Mouse (Mus musculus): ENCODE measurements around the gene Echdc3. TPM values are rescaled to one million over a fixed set of nuclear protein-coding genes. Genes with fewer than 3 reads are reported as not detected.

Echdc3 gene
- polyA plus RNA-seq, 1 experiment from 2014 or later, result 12.0 TPM

DNA sequence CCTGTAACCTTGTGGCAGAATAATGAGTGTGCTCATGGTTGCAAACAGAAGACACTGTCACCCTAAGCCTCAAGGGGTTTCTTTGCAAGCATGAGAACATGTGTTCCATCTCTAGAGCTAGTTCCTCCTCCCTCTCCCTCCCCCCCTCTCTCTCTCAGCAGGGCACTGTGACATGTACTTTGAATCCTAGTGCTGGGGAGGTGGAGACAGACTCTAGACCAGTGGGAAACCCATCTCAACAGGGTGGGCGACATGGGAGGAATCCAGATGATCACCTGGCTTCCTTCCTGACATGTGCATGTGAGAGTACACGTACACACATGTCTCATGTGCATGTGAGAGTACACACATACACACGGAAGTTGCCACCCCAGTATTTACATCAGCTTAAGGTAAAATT is 3.1 kb downstream of the Echdc3 start:
- H3K36me3 ChIP-seq (ENCODE audit: insufficient read depth, low read length), result no peaks in the 10 kb centered on the region
- peaks cover 18% of the 10 kb centered on the region; the same call in 1 of the 2 replicates for H3K4me1 ChIP-seq (ENCODE audit: insufficient read depth, low read depth, low read length)
- H3K9ac ChIP-seq (replicated peaks; ENCODE audit: low read depth), result no peak overlapping the region
- DNase-seq (ENCODE audit: low spot score) (no peak), ATAC-seq (no peak)
- H3K4me2 ChIP-seq (replicated peaks; ENCODE audit: low read depth, low read length), result no peak overlapping the region
- TF ChIP-seq EP300 (IDR thresholded peaks at IDR 0.05) (no peak), CTCF (IDR thresholded peaks at IDR 0.05) (no peak)
- WGBS, result 86% methylated on average over 3 of the region's 3 CpGs
- no peak overlapping the region for H3K27ac ChIP-seq (ENCODE audit: low read length)
- no peaks in the 10 kb centered on the region for H3K27me3 ChIP-seq (replicated peaks; ENCODE audit: insufficient read depth, low read length)
- no peaks in the 10 kb centered on the region for H3K9me3 ChIP-seq (ENCODE audit: low read length)
- H3K4me3 ChIP-seq (ENCODE audit: low read depth, low read length), result no peak overlapping the region

DNA sequence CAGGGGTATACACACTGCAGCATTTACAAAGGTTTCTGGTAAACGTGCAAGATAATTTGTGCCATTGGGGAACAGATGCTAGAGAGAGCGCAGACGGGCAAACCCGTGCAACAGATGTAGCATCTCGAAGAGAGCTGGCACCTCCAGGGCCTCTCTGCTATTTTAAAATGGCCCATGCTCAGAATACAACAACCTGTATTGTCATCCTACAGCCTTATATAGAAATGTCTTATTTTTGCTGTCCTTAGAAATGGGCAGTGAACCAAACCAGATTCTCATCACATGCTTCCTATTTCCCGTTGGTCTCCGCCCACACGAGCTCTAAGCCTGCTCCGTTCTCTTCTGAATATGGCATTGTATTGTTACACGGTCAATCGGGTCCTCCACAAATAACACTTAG is 3.7 kb downstream of the Echdc3 start:
- no peak for TF ChIP-seq EP300 (IDR thresholded peaks at IDR 0.05)
- no peak for TF ChIP-seq CTCF (IDR thresholded peaks at IDR 0.05)
- H3K9ac ChIP-seq (replicated peaks; ENCODE audit: low read depth), result no peak overlapping the region
- DNase-seq (ENCODE audit: low spot score) (no peak), ATAC-seq (no peak)
- H3K36me3 ChIP-seq (ENCODE audit: insufficient read depth, low read length), result no peaks in the 10 kb centered on the region
- peak overlapping the region; percentile 52 for H3K27ac ChIP-seq (ENCODE audit: low read length)
- H3K9me3 ChIP-seq (ENCODE audit: low read length), result no peaks in the 10 kb centered on the region
- no peaks in the 10 kb centered on the region for H3K27me3 ChIP-seq (replicated peaks; ENCODE audit: insufficient read depth, low read length)
- H3K4me3 ChIP-seq (ENCODE audit: low read depth, low read length), result no peak overlapping the region
- 60% methylated on average over 11 of the region's 11 CpGs for WGBS
- no peak overlapping the region for H3K4me2 ChIP-seq (replicated peaks; ENCODE audit: low read depth, low read length)
- peaks cover 18% of the 10 kb centered on the region; the same call in 1 of the 2 replicates for H3K4me1 ChIP-seq (ENCODE audit: insufficient read depth, low read depth, low read length)

DNA sequence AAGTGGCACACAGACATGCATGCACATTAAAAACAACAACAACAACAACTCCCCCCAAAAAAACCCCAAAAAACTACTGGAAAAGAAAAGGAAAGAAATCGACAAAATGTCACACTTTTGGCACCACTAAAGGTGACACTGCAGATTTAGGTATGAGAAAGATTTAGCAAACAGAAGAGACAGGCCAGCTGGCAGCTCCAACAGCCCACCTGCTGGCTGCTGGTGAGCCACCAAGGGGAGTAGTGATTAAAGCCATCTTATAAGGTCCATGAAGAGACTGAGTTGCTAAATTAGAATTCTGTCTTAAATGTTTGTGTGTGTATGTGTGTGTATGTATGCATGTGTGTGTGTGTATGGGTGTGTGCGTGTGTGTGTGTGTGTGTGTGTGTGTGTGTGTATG is 5.1 kb downstream of the Echdc3 start:
- DNase-seq (ENCODE audit: low spot score) (no peak), ATAC-seq (no peak)
- Histone ChIP-seq H3K4me2 (replicated peaks; ENCODE audit: low read depth, low read length) (no peak overlapping the region), H3K9ac (replicated peaks; ENCODE audit: low read depth) (no peak overlapping the region), H3K9me3 (ENCODE audit: low read length) (no peaks in the 10 kb centered on the region), H3K4me3 (ENCODE audit: low read depth, low read length) (no peak overlapping the region), H3K27me3 (replicated peaks; ENCODE audit: insufficient read depth, low read length) (no peaks in the 10 kb centered on the region), H3K27ac (ENCODE audit: low read length) (no peak overlapping the region), H3K36me3 (ENCODE audit: insufficient read depth, low read length) (no peaks in the 10 kb centered on the region), H3K4me1 (ENCODE audit: insufficient read depth, low read depth, low read length) (peaks cover 10% of the 10 kb centered on the region; the same call in 1 of the 2 replicates)
- no peak for TF ChIP-seq CTCF (IDR thresholded peaks at IDR 0.05)
- TF ChIP-seq EP300 (IDR thresholded peaks at IDR 0.05), result no peak
- WGBS, result 76% methylated on average over 2 of the region's 2 CpGs

DNA sequence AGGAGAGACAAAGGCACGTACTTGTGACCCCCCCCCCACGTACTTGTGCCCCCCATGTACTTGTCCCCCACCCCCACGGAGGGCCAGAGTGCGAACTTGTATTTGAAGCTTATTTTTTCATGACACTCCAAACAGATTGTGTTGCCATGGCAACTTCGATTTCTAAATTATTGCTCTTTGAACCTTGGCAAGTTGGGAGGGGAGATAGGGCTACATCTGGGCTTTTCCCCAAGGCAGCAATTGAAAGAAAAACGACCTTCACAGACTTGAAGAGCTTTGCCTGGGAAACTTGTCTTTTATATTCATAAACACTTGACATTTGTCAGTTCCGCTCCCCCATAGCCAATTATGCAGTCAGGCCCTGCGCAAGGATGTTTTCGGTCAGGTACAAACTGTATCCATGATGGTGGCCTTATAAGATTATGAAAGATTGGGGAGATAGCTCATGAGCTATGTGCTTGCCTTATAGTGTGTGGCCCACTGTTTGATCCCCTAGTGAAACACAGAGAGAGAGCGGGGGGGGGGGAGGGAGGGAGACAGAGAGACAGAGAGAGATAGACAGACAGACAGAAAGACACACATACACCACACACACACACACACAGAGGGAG is 16.4 kb downstream of the Echdc3 start:
- H3K4me1 ChIP-seq (ENCODE audit: insufficient read depth, low read depth, low read length), result no peaks in the 10 kb centered on the region; the same call in 1 of the 2 replicates
- no peak overlapping the region for H3K9ac ChIP-seq (replicated peaks; ENCODE audit: low read depth)
- ATAC-seq (peak; percentile 37), DNase-seq (ENCODE audit: low spot score) (peak; percentile 80)
- no peak for TF ChIP-seq EP300 (IDR thresholded peaks at IDR 0.05)
- TF ChIP-seq CTCF (IDR thresholded peaks at IDR 0.05), result no peak
- H3K4me3 ChIP-seq (ENCODE audit: low read depth, low read length), result no peak overlapping the region
- WGBS, result 33% methylated on average over 10 of the region's 10 CpGs
- H3K4me2 ChIP-seq (replicated peaks; ENCODE audit: low read depth, low read length), result no peak overlapping the region
- H3K27me3 ChIP-seq (replicated peaks; ENCODE audit: insufficient read depth, low read length), result no peaks in the 10 kb centered on the region
- no peaks in the 10 kb centered on the region for H3K36me3 ChIP-seq (ENCODE audit: insufficient read depth, low read length)
- no peaks in the 10 kb centered on the region for H3K9me3 ChIP-seq (ENCODE audit: low read length)
- peak overlapping the region; percentile 11; the same call in 1 of the 2 replicates for H3K27ac ChIP-seq (ENCODE audit: low read length)

DNA sequence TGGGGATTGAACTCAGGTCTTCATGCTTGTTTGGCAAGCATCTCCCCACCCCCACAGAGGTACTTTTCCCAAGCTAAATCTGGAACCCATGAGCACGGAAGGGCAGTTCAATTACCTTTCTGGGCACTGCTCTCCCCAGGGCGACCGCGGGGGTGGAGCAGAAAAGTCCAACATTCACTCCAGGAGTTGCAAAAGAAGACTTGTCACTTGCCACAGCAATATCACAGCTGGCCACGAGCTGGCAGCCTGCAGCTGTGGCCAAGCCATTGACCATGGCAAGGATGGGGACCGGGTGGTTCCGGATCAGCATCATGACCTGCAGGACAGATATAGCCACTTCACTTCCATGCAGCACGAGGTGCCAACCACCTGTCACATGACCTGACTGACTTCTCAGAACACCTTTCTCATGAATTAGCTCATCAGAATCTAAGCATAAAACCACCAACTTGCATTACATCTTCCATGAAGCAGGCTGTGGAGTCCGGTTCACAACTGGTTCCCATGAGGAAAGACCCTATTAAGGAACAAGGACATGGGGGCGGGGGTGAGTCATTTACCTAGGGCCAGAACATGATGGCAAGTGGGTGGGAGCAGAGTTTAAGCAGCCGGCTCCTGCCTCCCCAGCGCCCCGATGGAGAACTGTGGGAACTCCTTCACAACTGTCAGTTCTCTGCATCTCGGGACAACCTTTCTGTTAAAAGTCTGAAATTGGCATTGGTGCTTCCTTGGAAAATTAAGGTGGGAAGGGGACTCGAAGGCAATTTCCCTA is 17.2 kb downstream of the Echdc3 start:
- ATAC-seq (peak; percentile 46), DNase-seq (ENCODE audit: low spot score) (peak; percentile 67)
- peak; percentile 44 for TF ChIP-seq CTCF (IDR thresholded peaks at IDR 0.05)
- TF ChIP-seq EP300 (IDR thresholded peaks at IDR 0.05), result no peak
- no peaks in the 10 kb centered on the region for H3K36me3 ChIP-seq (ENCODE audit: insufficient read depth, low read length)
- H3K9ac ChIP-seq (replicated peaks; ENCODE audit: low read depth), result no peak overlapping the region
- 51% methylated on average over 15 of the region's 15 CpGs for WGBS
- no peaks in the 10 kb centered on the region for H3K9me3 ChIP-seq (ENCODE audit: low read length)
- H3K27ac ChIP-seq (ENCODE audit: low read length), result peak overlapping the region; percentile 76
- H3K27me3 ChIP-seq (replicated peaks; ENCODE audit: insufficient read depth, low read length), result no peaks in the 10 kb centered on the region
- H3K4me3 ChIP-seq (ENCODE audit: low read depth, low read length), result no peak overlapping the region
- H3K4me2 ChIP-seq (replicated peaks; ENCODE audit: low read depth, low read length), result no peak overlapping the region
- no peaks in the 10 kb centered on the region; the same call in 1 of the 2 replicates for H3K4me1 ChIP-seq (ENCODE audit: insufficient read depth, low read depth, low read length)

DNA sequence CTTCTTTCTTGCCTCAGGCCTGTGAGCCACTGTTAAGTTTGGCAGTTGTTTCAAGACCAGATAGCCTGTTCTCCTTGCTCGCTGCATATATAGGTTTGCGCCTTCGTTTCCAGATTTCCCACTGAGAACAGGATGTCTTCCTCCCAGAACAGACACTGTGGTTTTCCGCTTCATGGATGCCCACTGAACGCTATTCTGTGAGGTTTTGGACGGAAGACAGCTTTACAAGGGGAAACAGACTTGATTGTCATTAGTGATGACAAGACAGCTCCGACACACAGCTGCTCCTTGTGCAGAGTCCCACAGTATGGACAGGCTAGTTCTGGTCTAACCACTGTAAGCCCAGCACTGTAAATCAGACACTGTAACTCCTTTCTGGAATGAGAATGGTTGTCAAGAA is 18.3 kb downstream of the Echdc3 start:
- Histone ChIP-seq H3K27me3 (replicated peaks; ENCODE audit: insufficient read depth, low read length) (no peaks in the 10 kb centered on the region), H3K4me3 (ENCODE audit: low read depth, low read length) (no peak overlapping the region), H3K4me2 (replicated peaks; ENCODE audit: low read depth, low read length) (no peak overlapping the region), H3K9me3 (ENCODE audit: low read length) (no peaks in the 10 kb centered on the region), H3K27ac (ENCODE audit: low read length) (peak overlapping the region; percentile 76), H3K36me3 (ENCODE audit: insufficient read depth, low read length) (no peaks in the 10 kb centered on the region), H3K9ac (replicated peaks; ENCODE audit: low read depth) (no peak overlapping the region), H3K4me1 (ENCODE audit: insufficient read depth, low read depth, low read length) (no peaks in the 10 kb centered on the region; the same call in 1 of the 2 replicates)
- ATAC-seq, result no peak
- no peak for DNase-seq (ENCODE audit: low spot score)
- no peak for TF ChIP-seq CTCF (IDR thresholded peaks at IDR 0.05)
- no peak for TF ChIP-seq EP300 (IDR thresholded peaks at IDR 0.05)
- WGBS, result 69% methylated on average over 7 of the region's 7 CpGs
